Mouse (Mus musculus): ENCODE measurements around the gene Rapgef6. TPM values are rescaled to one million over a fixed set of nuclear protein-coding genes. Genes with fewer than 3 reads are reported as not detected.
A peak's percentile ranks its signal among the peaks of the same experiment; 100 is the strongest.

Rapgef6 gene
- total and polyA plus RNA-seq, 3 experiments = 11.2 to 15.9 (median 14.6) TPM

GRCm38 (mm10) chr11:54694291-54694690 is 171.6 kb downstream of the Rapgef6 start:
- no peak for TF ChIP-seq POLR2A (IDR thresholded peaks at IDR 0.05; ENCODE audit: insufficient read depth, low read depth, low read length)
- no peak for TF ChIP-seq EP300 (IDR thresholded peaks at IDR 0.05; ENCODE audit: insufficient read depth, low read depth, low read length)
- no peak for TF ChIP-seq CTCF (IDR thresholded peaks at IDR 0.05)
- Histone ChIP-seq H3K4me1 (ENCODE audit: control insufficient read depth, insufficient read depth, low read length) (peaks cover 4% of the 10 kb centered on the region), H3K4me3 (no peak overlapping the region), H3K27ac (no peak overlapping the region), H3K9ac (ENCODE audit: low read depth, low read length) (no peak overlapping the region), H3K27me3 (ENCODE audit: control insufficient read depth, insufficient read depth, low read length) (no peaks in the 10 kb centered on the region), H3K36me3 (ENCODE audit: control insufficient read depth, insufficient read depth, low read length) (no peaks in the 10 kb centered on the region), H3K79me2 (replicated peaks; ENCODE audit: control insufficient read depth, insufficient read depth, low read length) (no peaks in the 10 kb centered on the region)
- intact Hi-C loops (cut with DNase I) = no loop called here
- DNase-seq = no peak
- WGBS = 78% methylated on average over 8 of the region's 8 CpGs

GRCm38 (mm10) chr11:54695951-54696350 is 173.3 kb downstream of the Rapgef6 start:
- Histone ChIP-seq H3K4me1 (ENCODE audit: control insufficient read depth, insufficient read depth, low read length) (peaks cover 4% of the 10 kb centered on the region), H3K79me2 (replicated peaks; ENCODE audit: control insufficient read depth, insufficient read depth, low read length) (no peaks in the 10 kb centered on the region), H3K27me3 (ENCODE audit: control insufficient read depth, insufficient read depth, low read length) (no peaks in the 10 kb centered on the region), H3K27ac (no peak overlapping the region), H3K4me3 (no peak overlapping the region), H3K36me3 (ENCODE audit: control insufficient read depth, insufficient read depth, low read length) (no peaks in the 10 kb centered on the region), H3K9ac (ENCODE audit: low read depth, low read length) (no peak overlapping the region)
- TF ChIP-seq EP300 (IDR thresholded peaks at IDR 0.05; ENCODE audit: insufficient read depth, low read depth, low read length) (no peak), CTCF (IDR thresholded peaks at IDR 0.05) (no peak), POLR2A (IDR thresholded peaks at IDR 0.05; ENCODE audit: insufficient read depth, low read depth, low read length) (no peak)
- DNase-seq = peak; percentile 17 to 38
- intact Hi-C loops (cut with DNase I) = no loop called here
- WGBS = 55% methylated on average over 4 of the region's 4 CpGs

- H3K79me2 ChIP-seq (replicated peaks; ENCODE audit: control insufficient read depth, insufficient read depth, low read length) = no peaks in the 10 kb centered on the region
- no peak for TF ChIP-seq EP300 (IDR thresholded peaks at IDR 0.05; ENCODE audit: insufficient read depth, low read depth, low read length)
- intact Hi-C loops (cut with DNase I) = no loop called here
- no peaks in the 10 kb centered on the region for H3K4me1 ChIP-seq (ENCODE audit: control insufficient read depth, insufficient read depth, low read length)
- no peaks in the 10 kb centered on the region for H3K36me3 ChIP-seq (ENCODE audit: control insufficient read depth, insufficient read depth, low read length)
- H3K9ac ChIP-seq (ENCODE audit: low read depth, low read length) = no peak overlapping the region
- no peak for DNase-seq
- WGBS = 74% methylated on average over 5 of the region's 5 CpGs
- no peak overlapping the region for H3K4me3 ChIP-seq
- H3K27me3 ChIP-seq (ENCODE audit: control insufficient read depth, insufficient read depth, low read length) = no peaks in the 10 kb centered on the region
- H3K27ac ChIP-seq = no peak overlapping the region
Observed at GRCm38 (mm10) chr11:54697611-54698010, 175.0 kb downstream of the Rapgef6 start.

- H3K4me3 ChIP-seq = no peak overlapping the region
- intact Hi-C loops (cut with DNase I) = no loop called here
- TF ChIP-seq EP300 (IDR thresholded peaks at IDR 0.05; ENCODE audit: insufficient read depth, low read depth, low read length) = no peak
- no peak for TF ChIP-seq POLR2A (IDR thresholded peaks at IDR 0.05; ENCODE audit: insufficient read depth, low read depth, low read length)
- TF ChIP-seq CTCF (IDR thresholded peaks at IDR 0.05) = no peak
- no peaks in the 10 kb centered on the region for H3K27me3 ChIP-seq (ENCODE audit: control insufficient read depth, insufficient read depth, low read length)
- WGBS = 79% methylated on average over 7 of the region's 7 CpGs
- no peak overlapping the region for H3K27ac ChIP-seq
- no peaks in the 10 kb centered on the region for H3K79me2 ChIP-seq (replicated peaks; ENCODE audit: control insufficient read depth, insufficient read depth, low read length)
- H3K9ac ChIP-seq (ENCODE audit: low read depth, low read length) = no peak overlapping the region
- H3K36me3 ChIP-seq (ENCODE audit: control insufficient read depth, insufficient read depth, low read length) = no peaks in the 10 kb centered on the region
- no peaks in the 10 kb centered on the region for H3K4me1 ChIP-seq (ENCODE audit: control insufficient read depth, insufficient read depth, low read length)
- DNase-seq = no peak
Observed at GRCm38 (mm10) chr11:54698636-54699035, 176.0 kb downstream of the Rapgef6 start.

GRCm38 (mm10) chr11:54699972-54700371 is 177.3 kb downstream of the Rapgef6 start:
- TF ChIP-seq POLR2A (IDR thresholded peaks at IDR 0.05; ENCODE audit: insufficient read depth, low read depth, low read length) = no peak
- TF ChIP-seq CTCF (IDR thresholded peaks at IDR 0.05) = no peak
- TF ChIP-seq EP300 (IDR thresholded peaks at IDR 0.05; ENCODE audit: insufficient read depth, low read depth, low read length) = no peak
- no peaks in the 10 kb centered on the region for H3K36me3 ChIP-seq (ENCODE audit: control insufficient read depth, insufficient read depth, low read length)
- no peak overlapping the region for H3K4me3 ChIP-seq
- no peaks in the 10 kb centered on the region for H3K79me2 ChIP-seq (replicated peaks; ENCODE audit: control insufficient read depth, insufficient read depth, low read length)
- H3K27ac ChIP-seq = no peak overlapping the region
- no peak overlapping the region for H3K9ac ChIP-seq (ENCODE audit: low read depth, low read length)
- WGBS = 68% methylated on average over 3 of the region's 3 CpGs
- no peak for DNase-seq
- H3K27me3 ChIP-seq (ENCODE audit: control insufficient read depth, insufficient read depth, low read length) = no peaks in the 10 kb centered on the region
- no peaks in the 10 kb centered on the region for H3K4me1 ChIP-seq (ENCODE audit: control insufficient read depth, insufficient read depth, low read length)
- intact Hi-C loops (cut with DNase I) = loop anchor here (5.0 kb wide), 1 partner anchor 282 kb away; no protein-coding TSS in a partner anchor

GRCm38 (mm10) chr11:54701848-54702247 is 179.2 kb downstream of the Rapgef6 start:
- H3K27ac ChIP-seq = no peak overlapping the region
- no peak for TF ChIP-seq EP300 (IDR thresholded peaks at IDR 0.05; ENCODE audit: insufficient read depth, low read depth, low read length)
- TF ChIP-seq POLR2A (IDR thresholded peaks at IDR 0.05; ENCODE audit: insufficient read depth, low read depth, low read length) = no peak
- no peak for TF ChIP-seq CTCF (IDR thresholded peaks at IDR 0.05)
- DNase-seq = no peak
- H3K4me3 ChIP-seq = no peak overlapping the region
- H3K79me2 ChIP-seq (replicated peaks; ENCODE audit: control insufficient read depth, insufficient read depth, low read length) = no peaks in the 10 kb centered on the region
- intact Hi-C loops (cut with DNase I) = loop anchor here (2.0 to 5.0 kb wide), 2 partner anchors 225 to 280 kb away; no protein-coding TSS in a partner anchor
- no peaks in the 10 kb centered on the region for H3K36me3 ChIP-seq (ENCODE audit: control insufficient read depth, insufficient read depth, low read length)
- H3K9ac ChIP-seq (ENCODE audit: low read depth, low read length) = no peak overlapping the region
- H3K4me1 ChIP-seq (ENCODE audit: control insufficient read depth, insufficient read depth, low read length) = no peaks in the 10 kb centered on the region
- H3K27me3 ChIP-seq (ENCODE audit: control insufficient read depth, insufficient read depth, low read length) = no peaks in the 10 kb centered on the region
- WGBS = 68% methylated on average over 8 of the region's 8 CpGs

All from heart, adult 2 months (tissue).